Mouse (Mus musculus): ENCODE data around the gene Atp11c.
A peak's percentile ranks its signal among the peaks of the same experiment; 100 is the strongest.

Gene Atp11c

DNA sequence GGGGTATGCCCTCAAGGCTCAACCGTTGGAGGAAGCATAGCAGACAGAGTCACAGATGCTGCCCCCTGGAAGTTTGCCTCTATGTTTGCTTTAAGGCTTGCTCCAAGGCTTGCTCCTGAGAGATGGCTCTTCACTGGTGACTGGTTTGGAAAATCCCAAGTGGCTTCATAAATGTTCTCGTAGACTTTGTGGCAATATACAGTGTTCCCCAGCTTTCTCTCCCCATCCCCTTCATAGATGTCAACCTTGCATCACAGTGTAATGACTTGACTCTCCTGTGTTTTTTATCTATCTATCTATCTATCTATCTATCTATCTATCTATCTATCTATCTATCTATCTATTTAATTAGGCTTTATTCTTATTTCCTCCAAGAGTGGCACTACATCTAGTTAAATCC, at the start of gene Atp11c:
Gene Atp11c, minus strand, starts transcription at position 101 of the 400 bp plus-strand sequence.
- no peak for DNase-seq (ENCODE audit: low spot score in 2 of 2)

DNA sequence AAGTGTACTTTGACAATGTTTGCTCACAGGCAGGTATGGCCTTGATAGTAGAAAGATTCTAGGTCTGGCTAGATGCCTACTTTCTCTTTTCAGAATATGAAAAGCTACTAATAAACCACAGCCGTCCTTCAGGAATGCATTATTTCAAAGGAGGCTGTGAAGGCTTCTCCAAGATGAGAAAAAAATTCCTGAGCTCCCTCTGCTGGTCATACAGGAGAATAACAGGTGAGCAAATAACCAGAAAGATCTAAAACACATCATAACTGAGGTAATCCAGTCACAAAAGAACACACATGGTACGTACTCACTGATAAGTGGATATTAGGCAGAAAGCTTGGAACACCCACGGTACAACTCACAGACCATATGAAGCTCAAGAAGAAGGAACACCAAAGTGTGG, 16.7 kb upstream of the Atp11c start:
- DNase-seq (ENCODE audit: low spot score in 2 of 2): no peak

DNA sequence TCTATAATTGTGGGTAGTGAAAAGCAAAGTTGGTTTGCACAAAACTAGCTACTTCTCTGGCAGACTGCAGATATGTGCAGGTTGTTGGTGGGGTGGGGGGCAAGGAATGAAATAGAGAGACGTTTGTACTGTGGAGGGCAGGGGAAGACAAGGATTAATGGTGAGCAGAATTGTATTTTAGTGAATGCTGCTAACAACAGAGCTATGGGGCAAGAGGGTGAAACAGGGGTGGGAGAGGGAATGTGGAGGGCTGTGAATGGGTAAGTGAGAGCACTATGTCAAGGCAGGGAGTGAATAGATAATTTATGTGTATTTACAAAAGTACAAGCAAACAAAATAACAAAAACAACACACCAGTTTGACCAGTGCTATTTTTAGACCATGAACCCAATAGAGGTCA, 22.0 kb downstream of the Atp11c start:
- DNase-seq (ENCODE audit: low spot score in 2 of 2): no peak

DNA sequence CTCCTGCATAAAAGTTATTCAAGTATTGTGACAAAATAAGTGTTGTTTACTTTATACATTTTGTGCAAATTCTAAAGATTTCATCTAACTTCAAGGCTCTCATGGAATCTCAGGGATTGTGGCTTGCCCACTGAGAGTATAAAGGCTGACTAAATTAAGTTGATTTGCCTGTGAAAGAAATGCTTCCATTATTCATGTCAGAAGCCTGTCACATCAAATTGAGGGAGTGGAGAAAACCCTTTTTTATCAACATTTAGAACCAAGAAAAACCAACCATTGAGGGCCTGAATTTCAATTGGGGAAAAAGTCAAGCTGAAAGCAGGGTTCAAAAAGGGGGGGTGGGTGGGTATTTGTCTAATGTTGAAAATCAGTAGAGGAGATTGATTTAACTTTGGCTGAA, 23.5 kb downstream of the Atp11c start:
- DNase-seq (ENCODE audit: low spot score in 2 of 2): no peak

DNA sequence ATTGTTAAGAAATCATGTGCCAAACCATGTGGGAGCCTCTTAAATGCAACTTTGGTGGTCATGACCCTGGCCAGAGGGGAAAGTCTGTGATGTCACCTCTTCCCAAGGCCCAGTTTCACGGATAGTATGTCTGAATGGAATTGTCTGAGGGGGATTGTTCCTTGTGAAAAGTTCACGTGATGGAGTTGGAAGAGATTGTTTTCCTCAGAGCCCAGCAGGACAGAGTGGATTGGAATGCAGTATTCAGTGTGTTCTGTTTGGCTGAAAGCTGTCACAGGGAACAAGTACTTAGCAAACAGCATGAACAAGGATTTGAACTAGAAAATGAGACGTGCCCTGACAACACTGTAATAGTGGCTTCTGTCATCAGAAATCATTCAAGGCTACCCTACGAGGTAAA, 37.3 kb downstream of the Atp11c start:
- DNase-seq (ENCODE audit: low spot score in 2 of 2): no peak

DNA sequence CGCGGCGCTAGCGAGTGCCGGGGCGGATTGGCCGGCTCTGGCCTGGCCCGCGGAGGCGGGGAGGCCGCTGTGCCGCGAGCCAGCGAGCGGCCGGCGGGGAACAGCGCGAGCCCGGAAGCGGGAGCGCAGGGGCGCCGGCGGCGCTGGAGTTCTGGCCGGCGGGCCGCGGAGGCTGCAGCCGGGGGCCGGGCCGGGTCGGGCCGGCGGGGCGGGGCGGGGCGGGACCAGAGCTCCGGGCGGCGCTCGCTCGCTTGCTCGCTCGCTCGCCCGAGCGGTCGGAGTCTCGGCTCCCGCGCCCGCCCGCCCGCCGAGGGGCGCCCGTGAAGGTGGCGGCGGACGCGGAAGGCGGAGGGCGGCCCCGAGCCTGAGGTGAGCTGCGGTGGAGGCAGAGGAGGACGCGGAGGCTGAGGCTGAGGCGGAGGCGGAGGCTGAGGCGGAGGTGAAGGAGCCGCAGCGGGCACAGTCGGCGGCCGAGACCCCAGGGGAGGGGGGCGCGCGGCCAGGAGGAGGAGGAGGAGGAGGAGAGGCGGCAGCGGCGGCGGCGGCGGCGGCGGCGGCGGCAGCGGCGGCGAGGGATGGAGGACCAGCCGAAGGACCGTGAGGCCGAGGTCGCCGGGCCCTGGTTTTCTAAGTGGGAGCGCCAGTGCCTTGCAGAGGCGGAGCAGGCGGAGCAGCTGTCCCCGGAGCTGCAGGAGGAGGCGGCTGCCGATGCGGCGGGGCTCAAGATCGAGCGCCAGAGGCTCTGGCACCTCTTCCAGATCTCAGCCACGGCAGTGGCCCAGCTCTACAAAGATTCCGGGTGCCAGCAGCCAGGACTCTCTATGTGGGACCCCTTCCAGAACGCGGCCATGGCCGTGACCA, 44.8 kb downstream of the Atp11c start:
- no peak for DNase-seq (ENCODE audit: low spot score in 2 of 2)

DNA sequence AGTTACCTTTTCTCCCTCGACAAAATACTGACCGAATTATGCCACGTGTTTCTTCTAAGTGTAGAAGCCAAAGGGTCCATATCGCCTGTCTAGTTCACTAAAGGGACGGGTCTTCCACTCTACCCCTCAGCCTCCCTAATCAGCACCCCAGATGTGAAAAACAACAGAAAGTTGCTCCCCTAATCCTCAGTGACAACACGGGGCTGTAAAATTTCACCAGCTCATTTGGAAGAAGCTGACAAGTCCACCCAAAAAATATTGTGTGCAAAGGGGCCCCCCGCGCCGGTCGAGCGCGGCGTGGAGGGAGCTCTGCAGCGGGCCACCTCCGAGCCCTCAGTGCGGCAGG, 45.4 kb downstream of the Atp11c start:
- DNase-seq (ENCODE audit: low spot score in 2 of 2): no peak

DNA sequence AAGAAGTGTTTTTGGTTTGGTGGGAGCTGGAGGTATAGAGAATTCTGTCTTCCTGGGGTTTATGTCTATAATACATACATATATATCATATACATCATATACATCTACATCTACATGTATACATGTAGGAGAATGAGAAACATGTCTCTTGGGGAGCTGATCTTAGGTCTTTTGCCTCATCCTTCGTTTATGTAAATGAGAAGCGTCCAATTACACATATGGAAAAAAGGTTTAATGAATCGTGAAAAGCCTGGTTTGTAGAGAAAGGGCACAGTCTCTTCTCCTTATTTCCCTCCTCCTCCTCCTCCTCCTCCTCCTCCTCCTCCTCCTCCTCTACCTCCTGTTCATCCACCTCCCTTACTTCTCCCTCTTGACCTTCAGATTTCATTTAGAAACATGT, 46.6 kb downstream of the Atp11c start:
- DNase-seq (ENCODE audit: low spot score in 2 of 2): no peak

DNA sequence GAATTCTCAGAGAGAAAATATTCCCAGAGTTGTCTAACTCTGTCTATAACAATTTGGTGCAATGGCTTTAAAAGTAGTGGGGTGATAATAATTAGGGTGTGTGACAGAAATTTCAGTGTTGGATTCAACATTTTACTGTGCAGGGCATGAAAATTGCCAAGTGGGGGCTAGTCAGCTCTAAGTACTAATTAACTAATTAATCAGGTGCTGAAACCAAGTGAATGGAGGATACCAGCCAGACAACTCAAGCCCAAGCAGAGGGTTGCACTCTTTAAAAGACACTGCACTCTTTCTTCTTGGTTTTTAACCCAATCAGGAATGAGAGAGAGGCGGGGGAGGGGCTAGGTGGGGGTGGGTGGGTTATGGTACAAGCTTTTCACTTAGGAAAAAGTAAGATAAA, 47.1 kb downstream of the Atp11c start:
- no peak for DNase-seq (ENCODE audit: low spot score in 2 of 2)

DNA sequence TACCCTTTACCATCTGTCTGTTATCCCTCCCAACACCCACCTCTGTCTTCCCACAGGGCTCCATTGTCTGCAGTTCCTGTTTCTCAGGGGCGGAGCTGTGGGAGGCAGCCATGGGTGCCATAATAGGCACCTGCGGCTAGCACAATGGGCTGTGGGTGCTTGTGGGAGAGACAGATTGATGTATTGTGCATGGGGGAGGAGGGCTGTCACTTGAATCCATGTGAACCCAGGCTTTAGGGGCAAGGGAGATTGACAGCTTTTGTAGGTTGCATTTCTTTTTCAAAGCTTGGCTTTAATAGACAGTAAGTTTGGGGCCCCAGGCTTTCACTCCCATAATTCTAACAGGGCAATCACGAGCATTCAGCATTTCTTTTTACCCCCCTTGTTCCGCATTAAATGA, 48.4 kb downstream of the Atp11c start:
- no peak for DNase-seq (ENCODE audit: low spot score in 2 of 2)

DNA sequence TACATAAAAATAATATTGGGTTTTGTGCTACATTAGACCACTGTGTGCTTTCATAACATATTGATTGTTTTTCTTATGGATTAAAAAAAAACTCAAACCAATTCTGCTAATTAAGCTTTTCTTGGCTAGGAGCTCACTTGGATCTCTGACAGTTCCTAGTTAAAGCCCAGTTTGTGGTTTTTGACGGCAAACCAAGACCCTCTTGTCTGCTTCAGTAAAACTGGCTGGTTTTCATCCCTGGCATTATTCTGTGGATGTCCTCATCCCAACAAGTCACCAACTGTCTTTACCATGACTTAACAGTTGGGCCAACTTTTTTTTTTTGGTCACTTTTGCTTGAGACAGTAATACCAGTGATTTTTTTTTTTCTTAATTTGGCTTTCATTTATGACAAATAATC, 49.6 kb downstream of the Atp11c start:
- no peak for DNase-seq (ENCODE audit: low spot score in 2 of 2)

DNA sequence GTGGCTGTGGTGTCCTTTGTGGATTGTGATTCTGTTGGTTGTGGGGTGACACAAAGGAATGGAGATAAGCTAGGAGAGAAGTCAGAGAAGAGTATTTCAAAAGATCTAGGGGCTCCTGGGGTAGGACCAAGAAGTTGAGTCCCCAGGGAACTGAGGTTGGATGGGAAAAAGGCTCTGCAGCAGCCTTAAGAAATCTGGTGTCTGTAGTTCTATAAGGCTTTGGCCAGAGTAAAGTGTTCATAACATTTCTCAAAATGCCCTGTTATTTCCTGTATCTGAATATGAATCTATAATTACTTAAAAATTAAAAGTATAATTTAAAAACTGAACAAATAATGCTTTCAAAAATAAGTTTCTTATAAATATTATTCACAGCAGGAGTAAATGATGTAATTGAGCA, 53.3 kb downstream of the Atp11c start, which contains the start of gene Gm7073:
Gene Gm7073, minus strand, starts transcription at position 101 of the 400 bp plus-strand sequence.
- DNase-seq (ENCODE audit: low spot score in 2 of 2): no peak

DNA sequence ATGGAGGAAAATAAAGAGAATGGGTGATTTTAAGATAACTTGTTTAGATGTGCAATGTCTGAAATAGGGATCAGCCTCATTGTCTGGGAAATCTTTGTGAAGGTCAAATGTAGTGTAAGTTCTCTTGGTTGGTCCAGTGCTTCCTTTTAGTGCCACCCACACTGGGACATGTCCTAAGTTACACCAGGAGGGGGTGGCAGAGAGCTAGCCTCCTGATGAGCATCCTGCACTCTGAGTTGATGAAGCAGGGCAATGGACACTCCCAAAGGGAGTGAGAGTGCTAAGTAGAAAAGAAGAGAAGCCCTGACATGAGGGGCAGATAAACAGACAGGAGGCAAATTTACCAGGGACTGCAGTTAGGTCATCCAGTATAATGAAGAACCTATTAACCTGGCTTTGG, 88.5 kb downstream of the Atp11c start:
- DNase-seq (ENCODE audit: low spot score in 2 of 2): no peak

DNA sequence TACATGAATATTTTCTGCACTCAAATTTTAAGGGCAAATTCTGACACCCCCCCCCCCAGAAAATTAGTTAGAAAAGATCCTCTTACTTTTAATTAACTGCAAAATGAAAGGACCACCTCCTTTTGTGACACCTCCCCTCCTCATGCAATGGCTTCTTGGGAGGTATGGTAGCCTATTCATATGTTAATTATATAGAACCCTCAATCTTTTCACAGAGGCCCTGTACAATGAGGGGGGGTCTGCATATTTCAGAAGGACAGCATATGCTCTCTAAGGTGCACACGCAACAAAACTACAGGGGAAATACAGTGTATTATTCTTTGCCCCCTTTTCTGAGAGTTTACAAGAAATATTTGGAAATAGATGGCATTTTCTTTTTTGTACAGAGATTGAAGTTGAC, 94.7 kb downstream of the Atp11c start:
- DNase-seq (ENCODE audit: low spot score in 2 of 2): no peak

DNA sequence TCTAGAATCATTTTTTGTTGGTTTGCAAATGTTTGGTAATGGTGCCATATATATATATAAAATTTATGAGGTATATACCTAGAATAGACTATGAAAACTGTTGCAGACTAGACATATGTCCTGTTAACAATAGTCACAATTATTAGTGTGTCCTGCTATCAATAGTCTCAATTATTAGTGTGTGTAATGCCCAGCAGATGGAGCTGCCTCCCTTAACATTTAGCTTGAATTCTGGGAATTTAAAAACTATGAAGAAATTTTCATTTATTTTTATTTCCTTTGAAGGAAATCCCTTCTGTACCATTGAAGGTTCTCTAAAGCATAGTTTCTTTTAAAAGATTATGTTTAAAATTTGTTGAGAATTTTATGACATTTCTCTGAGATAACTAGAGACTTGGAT, 97.2 kb downstream of the Atp11c start:
- no peak for DNase-seq (ENCODE audit: low spot score in 2 of 2)

DNA sequence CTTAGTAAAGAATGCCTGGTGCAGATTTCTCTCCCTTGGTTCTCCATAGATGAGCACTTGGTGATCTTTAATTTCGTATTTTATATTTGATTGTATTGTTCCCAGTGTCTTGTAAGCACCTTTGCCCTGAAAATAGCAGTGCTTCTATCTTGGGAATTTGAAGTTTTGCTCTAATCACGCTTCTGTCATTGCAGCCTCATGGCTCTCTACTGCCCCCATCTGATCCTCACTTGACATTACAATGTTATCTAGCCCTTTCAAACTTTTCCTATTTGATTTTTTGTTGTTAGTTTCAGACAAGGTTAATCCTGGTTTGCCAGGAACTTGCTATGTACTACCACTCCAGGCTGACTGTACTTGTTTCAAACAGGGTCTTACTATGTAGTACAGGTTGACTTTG, 128.7 kb downstream of the Atp11c start:
- DNase-seq (ENCODE audit: low spot score in 2 of 2): no peak

DNA sequence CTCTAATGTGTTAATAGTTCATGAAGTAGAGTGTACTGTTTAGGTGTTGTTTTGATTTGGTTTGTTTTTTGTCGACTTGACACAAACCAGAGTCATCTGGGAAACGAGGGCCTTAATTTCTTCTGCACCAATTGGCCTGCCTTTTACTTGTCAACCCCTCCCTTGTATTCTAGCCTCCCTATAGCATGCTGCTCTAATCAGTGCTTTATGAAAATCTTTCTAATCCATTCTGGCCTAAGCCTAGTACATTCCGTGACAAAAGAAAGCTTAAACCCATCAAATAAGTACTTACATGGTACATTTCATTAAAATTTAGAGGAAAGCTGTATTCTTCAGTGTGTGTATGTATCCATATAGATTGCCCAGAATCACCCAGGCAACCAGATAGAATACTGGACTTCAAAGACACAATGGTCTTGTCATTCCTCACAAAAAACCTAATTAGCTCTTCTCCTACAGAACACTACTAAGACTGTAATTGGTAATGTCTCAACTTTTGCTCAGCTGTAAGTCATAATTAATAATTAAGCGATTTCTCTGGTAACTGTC, 177.9 kb downstream of the Atp11c start:
- DNase-seq (ENCODE audit: low spot score in 2 of 2): no peak

DNA sequence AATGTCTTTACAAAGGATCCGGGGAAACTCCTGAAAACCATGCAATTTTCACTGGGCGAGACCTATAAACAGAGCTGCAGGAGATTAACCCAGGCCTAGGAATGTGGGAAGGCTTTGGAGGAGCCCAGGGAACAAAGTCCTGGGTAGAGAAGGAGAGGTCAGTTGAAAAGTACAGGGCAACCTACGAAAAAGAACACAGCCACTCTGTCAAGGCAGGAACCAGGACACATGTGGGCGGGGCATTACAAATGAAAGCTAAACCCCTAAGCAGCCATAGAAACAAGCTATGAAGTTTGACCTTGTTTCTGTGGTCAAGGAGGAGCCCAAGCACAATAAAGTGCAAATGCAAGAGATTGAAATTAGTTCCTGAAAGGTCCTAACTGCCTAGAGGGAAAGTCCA, 186.8 kb downstream of the Atp11c start:
- DNase-seq (ENCODE audit: low spot score in 2 of 2): no peak

DNA sequence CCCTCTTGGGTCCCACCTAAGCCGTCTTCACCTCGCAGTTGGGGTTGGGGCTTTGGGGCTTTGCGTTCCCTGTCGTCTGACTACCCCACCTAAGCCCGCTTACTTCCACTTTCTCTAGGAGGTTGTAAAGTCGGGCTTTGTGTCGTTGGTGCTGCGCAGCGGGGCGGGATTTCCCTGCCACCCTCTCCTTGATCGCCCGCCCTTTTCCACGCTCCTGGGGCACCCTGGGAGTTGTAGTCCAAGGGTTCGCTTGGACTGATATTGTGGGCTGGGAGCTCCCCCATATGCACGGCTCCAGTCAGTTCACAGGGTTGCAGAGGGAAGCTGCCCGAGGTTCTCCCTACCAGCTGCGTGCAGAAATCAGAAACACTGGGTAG, 187.8 kb downstream of the Atp11c start:
- DNase-seq (ENCODE audit: low spot score in 2 of 2): peak; percentile 68 to 79

DNA sequence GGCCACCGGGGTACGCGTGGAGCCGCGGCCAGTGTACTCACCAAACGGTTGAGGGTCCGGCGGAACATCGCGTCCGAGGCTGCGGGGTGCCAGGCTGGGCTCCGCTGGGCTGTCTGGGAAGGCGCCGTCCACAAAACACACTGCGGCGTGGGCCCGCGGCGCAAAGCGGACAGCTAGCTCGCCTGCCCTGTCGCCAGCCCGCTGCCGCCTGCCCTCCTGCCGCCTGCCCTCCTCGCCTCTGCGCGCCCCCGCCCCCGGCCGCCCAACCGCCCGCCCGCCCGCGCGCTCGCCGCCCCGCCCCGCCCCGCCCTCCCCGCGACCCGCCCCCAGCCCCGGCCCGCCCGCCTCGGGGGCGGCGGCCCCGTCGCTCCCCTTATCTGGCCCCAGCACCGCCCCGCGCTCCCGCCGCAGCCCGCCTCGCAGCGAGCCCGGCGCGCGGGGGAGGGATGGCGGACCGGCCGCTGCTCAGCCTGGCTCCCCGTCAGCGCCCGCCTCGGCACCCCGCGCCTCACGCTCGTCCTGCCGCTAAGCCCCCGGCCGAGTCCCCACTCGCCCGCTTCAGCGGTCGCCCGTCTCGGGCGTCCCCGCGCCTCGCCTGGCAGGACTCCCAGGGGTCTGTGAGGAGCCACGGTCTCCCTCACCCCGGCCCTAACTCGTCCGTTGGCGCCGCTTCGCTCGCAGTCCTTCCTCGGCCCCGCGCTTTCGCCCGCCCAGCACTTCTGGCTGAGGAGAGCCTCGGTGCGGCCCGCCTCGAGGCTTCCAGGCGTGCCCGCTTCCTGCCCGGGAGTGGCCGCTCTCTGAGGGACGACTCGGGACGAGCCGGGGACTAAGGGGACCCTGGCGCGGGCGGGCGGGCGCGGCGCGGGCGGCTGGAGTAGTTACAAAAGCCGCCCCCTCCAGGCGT, 188.5 kb downstream of the Atp11c start:
- peak; percentile 44 to 57 for DNase-seq (ENCODE audit: low spot score in 2 of 2)

DNA sequence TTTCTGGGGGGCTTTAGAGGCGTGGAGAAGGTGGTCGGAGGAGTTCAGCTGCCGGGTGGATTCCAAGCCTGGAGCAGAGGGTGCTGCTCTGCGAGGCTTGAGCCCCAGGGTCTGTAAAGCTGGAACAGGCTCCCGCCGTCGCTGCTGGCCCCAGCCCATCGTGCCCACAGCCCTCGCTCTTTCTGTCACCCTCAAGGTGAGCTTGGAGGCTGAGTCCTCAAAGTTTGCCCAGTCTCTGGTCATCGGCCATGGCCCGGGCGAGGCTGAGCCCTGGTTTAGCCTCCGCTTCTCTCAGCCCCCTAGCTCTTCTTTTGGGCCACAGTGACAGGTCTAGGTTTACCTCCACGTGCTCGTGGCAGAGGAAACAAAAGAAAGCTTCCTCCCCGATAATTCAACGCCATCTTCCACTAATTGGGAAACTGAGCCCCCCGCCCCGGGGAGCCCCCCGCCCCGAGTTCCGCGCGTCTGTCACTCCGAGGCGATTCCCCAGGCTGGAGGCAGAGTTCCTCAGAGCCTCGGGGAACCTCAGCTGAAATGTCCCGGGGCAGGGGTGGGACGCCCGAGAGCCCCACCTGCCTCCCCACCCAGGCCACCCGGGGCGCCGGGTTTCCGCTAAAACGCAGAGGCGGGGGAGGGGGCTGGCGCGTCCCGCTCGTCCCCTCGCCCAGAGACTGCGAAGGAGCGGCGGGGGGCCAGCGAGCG, 189.3 kb downstream of the Atp11c start:
- DNase-seq (ENCODE audit: low spot score in 2 of 2): peak; percentile 7 to 32

DNA sequence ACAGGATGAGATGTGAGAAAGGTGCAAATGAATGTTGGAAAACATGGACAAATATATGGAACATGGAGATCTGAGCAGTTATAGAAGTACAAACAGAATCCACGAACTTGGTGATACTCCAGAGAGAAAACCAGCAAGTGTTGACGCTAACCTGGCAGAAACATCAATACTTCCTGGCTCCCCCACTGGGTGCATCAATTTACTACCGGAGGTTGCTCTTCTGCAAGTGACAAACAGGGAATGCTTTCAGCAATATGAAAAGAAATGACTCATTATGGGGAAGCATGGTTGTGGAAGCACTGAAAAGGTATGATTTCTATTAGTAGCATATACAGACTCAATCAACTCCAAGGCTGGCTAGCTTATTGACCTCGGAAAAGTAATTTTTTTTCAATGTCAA, 198.2 kb downstream of the Atp11c start:
- DNase-seq (ENCODE audit: low spot score in 2 of 2): no peak

Measured in spleen, postnatal 14 days (tissue).